Mouse (Mus musculus) C2C12 (cell line): ENCODE results near the gene Fbrsl1. TPM values are rescaled to one million over a fixed set of nuclear protein-coding genes. Genes with fewer than 3 reads are reported as not detected.

Experiments used
- H3K27me3 ChIP-seq: one replicate; pipeline ENCODE4 v1.6.1; 2011; ENCODE audit not compliant: control insufficient read depth, insufficient read depth, insufficient read length
- H3K36me3 ChIP-seq: one replicate; pipeline ENCODE4 v1.6.1; 2011; ENCODE audit not compliant: control insufficient read depth, insufficient read depth
- H3K4me3 ChIP-seq: one replicate; pipeline ENCODE4 v1.5.1; 2011; ENCODE audit warnings: mild to moderate bottlenecking, control low read depth; ENCODE audit not compliant: poor library complexity, insufficient read depth, severe bottlenecking
- H3K79me2 ChIP-seq: one replicate; pipeline ENCODE4 v1.6.1; 2011; ENCODE audit not compliant: control insufficient read depth, insufficient read depth
- H3K79me3 ChIP-seq: one replicate; pipeline ENCODE4 v1.6.1; 2011; ENCODE audit warnings: low read depth, control low read depth
- H3ac ChIP-seq: one replicate; pipeline ENCODE3; 2011; ENCODE audit warnings: low read depth; ENCODE audit not compliant: control insufficient read depth, insufficient read length
- CEBPB ChIP-seq: IDR thresholded peaks from one replicate; pipeline ENCODE4 v1.6.1; 2011; ENCODE audit warnings: low read depth, mild to moderate bottlenecking, control low read depth, moderate library complexity
- CTCF ChIP-seq: IDR thresholded peaks from one replicate; pipeline ENCODE4 v1.5.1; 2011; ENCODE audit not compliant: control insufficient read depth, insufficient read depth, insufficient read length
- FOSL1 ChIP-seq: IDR thresholded peaks from one replicate; pipeline ENCODE4 v1.8.0; 2011; ENCODE audit warnings: mild to moderate bottlenecking, low read length; ENCODE audit not compliant: poor library complexity, insufficient read depth, severe bottlenecking
- MAX ChIP-seq: IDR thresholded peaks from one replicate; pipeline ENCODE4 v1.6.1; 2011; ENCODE audit warnings: mild to moderate bottlenecking, control low read depth
- MYOD1 ChIP-seq: IDR thresholded peaks from one replicate; pipeline ENCODE4 v1.6.1; 2011; ENCODE audit warnings: low read depth; ENCODE audit not compliant: control insufficient read depth, insufficient read length
- MYOG ChIP-seq: IDR thresholded peaks from one replicate; pipeline ENCODE4 v1.6.1; 2011; ENCODE audit not compliant: control insufficient read depth, insufficient read length; ENCODE audit errors: extremely low read depth
- USF1 ChIP-seq: IDR thresholded peaks from one replicate; pipeline ENCODE4 v1.6.1; 2011; ENCODE audit warnings: low read depth, mild to moderate bottlenecking, control low read depth, moderate library complexity
- polyA plus RNA-seq: library from polyadenylated mRNA; unstranded; fragments of >200 nt; fragmentation: generic; extraction: Trizol; gene quantifications from one replicate; pipeline ENCODE4 v1.2.1, GENCODE M21; 2012; ENCODE audit warnings: missing spikeins

Gene Fbrsl1
- polyA plus RNA-seq, 1 experiment = 17.6 TPM

DNA sequence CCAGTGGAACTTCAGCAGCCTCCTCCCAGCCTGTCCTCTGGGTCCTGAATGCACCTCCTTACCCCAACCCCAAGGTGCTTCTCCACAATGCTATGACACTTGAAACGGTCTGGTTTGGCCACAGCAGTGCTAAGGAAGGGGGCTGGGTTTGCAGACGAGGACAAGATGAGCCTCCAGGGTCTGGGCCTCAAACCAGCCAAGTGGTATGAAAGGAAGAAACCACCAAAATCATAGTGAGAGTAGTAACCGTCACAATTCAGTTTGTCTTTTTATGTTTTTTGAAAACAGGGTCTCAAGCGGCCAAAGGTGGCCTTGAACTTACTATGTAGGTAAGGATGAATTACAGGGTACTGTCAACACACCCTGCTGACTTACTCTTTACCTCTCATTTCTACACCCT lies 23.1 kb downstream of the Fbrsl1 start:
- Histone ChIP-seq H3K4me3 (no peak overlapping the region), H3K27me3 (no peaks in the 10 kb centered on the region), H3ac (no peak overlapping the region), H3K36me3 (no peaks in the 10 kb centered on the region), H3K79me3 (no peaks in the 10 kb centered on the region), H3K79me2 (no peaks in the 10 kb centered on the region)
- TF ChIP-seq USF1 = no peak

DNA sequence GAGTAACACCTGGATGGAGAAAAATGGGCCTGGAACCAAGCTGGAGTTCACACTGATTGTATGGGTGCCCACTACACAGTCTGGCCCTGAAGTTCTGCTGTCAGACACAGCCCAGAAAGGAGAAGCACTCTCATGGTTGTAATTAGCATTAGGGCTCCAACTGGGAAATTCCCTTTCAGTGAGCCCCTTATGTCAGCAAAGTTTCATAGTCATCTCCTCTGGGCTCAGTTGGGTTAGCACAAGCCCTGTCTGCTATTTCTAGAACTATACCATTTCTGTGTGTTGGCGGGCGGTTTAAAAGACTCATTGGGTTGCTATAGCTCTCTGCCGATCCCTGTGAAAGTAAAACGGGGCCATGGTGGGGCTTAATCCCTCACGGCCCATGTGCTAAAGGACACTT lies 24.1 kb downstream of the Fbrsl1 start:
- no peaks in the 10 kb centered on the region for H3K79me3 ChIP-seq
- no peak overlapping the region for H3ac ChIP-seq
- no peaks in the 10 kb centered on the region for H3K36me3 ChIP-seq
- H3K27me3 ChIP-seq = no peaks in the 10 kb centered on the region
- no peak overlapping the region for H3K4me3 ChIP-seq
- TF ChIP-seq USF1 = no peak
- TF ChIP-seq MAX = no peak
- no peak for TF ChIP-seq MYOG
- no peak for TF ChIP-seq MYOD1
- TF ChIP-seq CEBPB = no peak
- H3K79me2 ChIP-seq = no peaks in the 10 kb centered on the region

DNA sequence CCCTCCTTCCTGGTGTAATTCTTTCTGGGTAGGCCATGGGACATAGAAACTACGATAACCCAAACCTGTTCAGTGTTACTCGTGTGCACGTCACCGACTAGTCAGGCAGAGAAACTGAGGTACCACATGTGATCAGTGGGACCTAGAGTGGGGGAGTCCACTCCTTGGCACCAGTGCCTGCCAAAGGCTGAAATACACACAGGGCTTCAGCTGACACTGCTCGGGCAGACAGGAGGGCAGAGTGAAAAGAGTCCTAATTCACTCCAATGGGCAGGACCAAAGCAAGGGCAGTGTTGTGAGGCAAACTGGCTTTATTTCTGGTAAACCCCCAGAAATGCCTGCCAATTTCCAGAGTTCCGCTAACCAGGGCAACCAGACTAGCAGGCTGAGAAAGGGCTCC lies 26.9 kb downstream of the Fbrsl1 start:
- Histone ChIP-seq H3K36me3 (no peaks in the 10 kb centered on the region), H3K79me3 (no peaks in the 10 kb centered on the region), H3K27me3 (no peaks in the 10 kb centered on the region), H3ac (no peak overlapping the region), H3K79me2 (no peaks in the 10 kb centered on the region), H3K4me3 (no peak overlapping the region)
- no peak for TF ChIP-seq USF1
- TF ChIP-seq MYOD1 = no peak
- no peak for TF ChIP-seq MYOG
- TF ChIP-seq CEBPB = no peak
- TF ChIP-seq MAX = no peak
- TF ChIP-seq FOSL1 = no peak

DNA sequence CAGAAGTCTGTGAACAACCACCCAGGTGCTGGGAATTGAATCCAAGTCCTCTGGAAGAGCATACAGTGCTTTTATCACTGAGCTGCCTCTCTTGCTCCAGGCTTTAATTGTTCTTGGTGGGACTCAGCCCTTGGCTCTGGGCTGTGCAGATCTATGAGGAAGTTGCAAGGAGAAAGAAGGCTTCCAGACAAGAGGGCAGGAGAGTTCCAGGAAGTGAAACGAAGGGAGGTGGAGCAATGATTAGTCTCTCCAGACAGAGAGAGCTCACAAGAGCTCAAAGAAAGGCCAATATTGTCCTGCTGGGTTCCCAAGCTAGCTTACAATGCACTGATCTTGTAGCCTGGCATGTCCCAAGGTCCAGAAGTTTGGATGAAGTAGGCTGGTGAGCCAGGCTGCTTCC lies 27.4 kb downstream of the Fbrsl1 start:
- no peaks in the 10 kb centered on the region for H3K27me3 ChIP-seq
- no peaks in the 10 kb centered on the region for H3K79me3 ChIP-seq
- H3K4me3 ChIP-seq = no peak overlapping the region
- H3ac ChIP-seq = no peak overlapping the region
- H3K79me2 ChIP-seq = no peaks in the 10 kb centered on the region
- TF ChIP-seq USF1 (no peak), CEBPB (no peak), MYOG (no peak), MYOD1 (no peak)
- H3K36me3 ChIP-seq = no peaks in the 10 kb centered on the region

DNA sequence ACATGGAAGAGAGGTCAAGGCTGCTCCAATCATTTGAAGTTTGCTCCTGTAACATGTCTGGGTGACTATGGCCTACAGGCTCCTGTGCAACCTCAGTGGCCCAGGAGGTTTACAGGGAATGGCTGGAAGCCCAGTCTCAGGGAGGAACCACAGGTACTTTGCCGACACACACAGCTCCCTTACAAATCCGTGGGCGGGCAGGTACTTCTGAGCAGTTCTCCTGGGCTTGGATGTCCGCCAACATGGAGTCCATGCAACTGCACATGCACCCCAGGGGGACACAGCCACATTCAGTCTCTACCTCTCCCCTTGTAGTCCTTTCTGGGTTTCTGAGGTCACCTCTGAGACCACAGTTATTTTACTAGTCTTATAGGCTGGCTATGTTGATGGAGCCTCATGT lies 28.1 kb downstream of the Fbrsl1 start:
- Histone ChIP-seq H3K79me3 (no peaks in the 10 kb centered on the region), H3K79me2 (no peaks in the 10 kb centered on the region), H3K4me3 (no peak overlapping the region), H3ac (no peak overlapping the region), H3K36me3 (no peaks in the 10 kb centered on the region), H3K27me3 (no peaks in the 10 kb centered on the region)
- TF ChIP-seq FOSL1 (no peak), CTCF (no peak), CEBPB (no peak), USF1 (no peak), MAX (no peak), MYOG (no peak), MYOD1 (no peak)

DNA sequence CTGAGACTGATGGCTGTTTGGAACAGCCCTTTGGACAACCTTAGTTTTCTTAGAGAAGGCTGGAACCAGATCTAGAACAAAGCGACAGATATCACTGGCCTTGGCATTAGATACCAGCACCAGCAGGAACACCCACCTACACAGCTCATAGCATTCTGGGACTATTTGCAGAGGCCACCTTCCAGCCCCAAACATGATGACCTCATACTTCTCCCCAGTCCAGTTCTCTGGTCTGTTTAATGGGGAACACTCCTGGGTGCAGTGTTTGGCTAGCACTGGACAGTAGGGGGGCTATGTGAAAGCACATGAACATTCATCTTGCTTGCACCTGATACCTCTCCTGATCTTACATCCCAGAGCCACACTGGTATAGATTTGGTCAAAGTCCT lies 29.8 kb downstream of the Fbrsl1 start:
- Histone ChIP-seq H3K36me3 (no peaks in the 10 kb centered on the region), H3K4me3 (no peak overlapping the region), H3K79me2 (no peaks in the 10 kb centered on the region), H3ac (no peak overlapping the region), H3K27me3 (no peaks in the 10 kb centered on the region), H3K79me3 (no peaks in the 10 kb centered on the region)
- no peak for TF ChIP-seq USF1
- no peak for TF ChIP-seq MYOG
- TF ChIP-seq FOSL1 = no peak
- no peak for TF ChIP-seq CTCF
- no peak for TF ChIP-seq CEBPB
- TF ChIP-seq MYOD1 = no peak
- no peak for TF ChIP-seq MAX
